Mouse (Mus musculus): ENCODE measurements around the gene Cdk14. TPM values are rescaled to one million over a fixed set of nuclear protein-coding genes. Genes with fewer than 3 reads are reported as not detected.

The Cdk14 gene
- polyA plus RNA-seq, 1 experiment from 2014 or later = 29.9 TPM

DNA sequence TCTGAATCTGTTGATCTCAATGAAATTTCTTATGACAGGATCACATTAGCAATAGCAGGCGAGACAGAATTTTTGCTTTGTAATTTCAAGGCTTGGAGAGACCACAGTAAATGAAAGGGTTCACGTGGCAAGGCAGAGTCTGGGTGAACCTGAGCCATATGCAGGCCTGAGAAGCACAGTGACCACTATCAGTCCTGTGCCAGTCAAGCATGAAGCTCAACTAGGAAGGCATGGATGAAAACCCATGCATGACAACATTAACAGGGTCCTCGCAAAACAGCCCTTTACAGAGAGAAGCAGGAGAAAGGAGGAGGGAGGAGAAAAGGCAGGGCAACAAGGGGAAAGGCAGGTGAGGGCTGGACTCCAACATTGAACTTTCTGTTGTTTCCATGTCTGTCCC lies 311.1 kb downstream of the Cdk14 start:
- no peak overlapping the region for H3K27ac ChIP-seq (replicated peaks; ENCODE audit: low read depth, low read length)
- H3K27me3 ChIP-seq (ENCODE audit: control insufficient read depth, insufficient read depth, low read length) = no peaks in the 10 kb centered on the region
- whole genome bisulfite sequencing = 86% methylated on average over 3 of the region's 3 CpGs
- no peak overlapping the region for H3K9ac ChIP-seq (replicated peaks; ENCODE audit: low read length)
- no peaks in the 10 kb centered on the region for H3K36me3 ChIP-seq (replicated peaks; ENCODE audit: control insufficient read depth, insufficient read depth, low read depth, low read length)
- no peaks in the 10 kb centered on the region for H3K9me3 ChIP-seq (replicated peaks; ENCODE audit: control insufficient read depth, low read length)
- no peak overlapping the region for H3K4me2 ChIP-seq (ENCODE audit: low read depth, low read length)
- no peak overlapping the region for H3K4me3 ChIP-seq (ENCODE audit: low read depth, low read length)
- H3K4me1 ChIP-seq (ENCODE audit: control insufficient read depth, insufficient read depth, low read length) = no peaks in the 10 kb centered on the region
- DNase-seq (ENCODE audit: low spot score) (no peak), ATAC-seq (replicated peaks; ENCODE audit: insufficient number of reproducible peaks, low FRiP score, low TSS enrichment, low read depth) (no peak)

DNA sequence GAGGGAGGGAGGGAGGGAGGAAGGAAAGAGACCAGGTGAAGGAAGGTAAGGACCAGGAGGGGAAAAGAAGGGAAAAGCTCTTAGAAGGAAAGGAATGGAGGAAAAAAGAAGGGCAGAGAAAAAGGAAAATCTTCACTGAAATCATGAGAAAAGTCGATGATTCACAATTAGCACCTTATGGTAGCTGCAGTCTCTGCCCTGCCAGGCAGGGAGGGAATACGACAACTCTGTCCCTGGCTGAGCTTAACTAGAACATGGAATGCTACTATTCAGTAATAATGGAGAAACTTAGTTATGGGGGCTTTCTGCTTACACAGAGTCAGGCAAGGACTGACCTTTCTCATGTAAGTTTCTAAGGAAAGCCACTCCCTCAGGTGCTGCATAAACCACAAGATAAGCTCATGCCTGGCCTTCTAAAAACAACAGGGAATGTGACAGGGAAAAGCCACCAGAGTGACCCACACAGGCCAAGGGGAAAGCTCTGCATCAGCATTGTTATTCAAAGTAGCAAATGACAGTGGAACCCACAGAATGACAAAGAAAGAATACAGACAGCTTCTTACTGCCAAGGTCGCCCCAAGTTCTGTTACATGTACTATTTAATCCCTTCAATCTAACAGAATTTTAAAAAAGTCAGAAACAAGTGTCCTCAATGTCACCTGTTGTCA lies 323.7 kb downstream of the Cdk14 start:
- WGBS = 57% methylated on average over 3 of the region's 3 CpGs

DNA sequence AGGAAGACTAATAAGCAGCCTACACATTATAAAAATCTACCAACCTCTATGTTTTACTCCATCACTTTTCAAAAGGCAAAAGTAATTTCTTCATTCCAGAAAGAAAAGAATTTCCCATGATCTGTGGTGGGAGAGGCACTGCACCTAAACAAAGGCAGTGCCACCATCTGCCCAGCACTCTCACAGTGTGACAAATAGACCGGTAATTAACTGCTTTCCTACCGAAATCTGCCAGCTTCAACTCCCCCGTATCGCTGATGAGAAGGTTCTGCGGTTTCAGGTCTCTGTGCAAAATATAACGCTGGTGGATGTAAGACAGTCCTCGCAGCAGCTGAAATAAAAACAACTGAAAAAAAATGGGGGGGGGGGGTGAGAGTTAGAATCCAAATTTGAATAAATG lies 327.4 kb downstream of the Cdk14 start:
- WGBS = 83% methylated on average over 7 of the region's 7 CpGs
- no peak overlapping the region for H3K4me3 ChIP-seq (ENCODE audit: low read depth, low read length)
- H3K27me3 ChIP-seq (ENCODE audit: control insufficient read depth, insufficient read depth, low read length) = no peaks in the 10 kb centered on the region
- no peak for ATAC-seq (replicated peaks; ENCODE audit: insufficient number of reproducible peaks, low FRiP score, low TSS enrichment, low read depth)
- no peaks in the 10 kb centered on the region for H3K36me3 ChIP-seq (replicated peaks; ENCODE audit: control insufficient read depth, insufficient read depth, low read depth, low read length)
- no peaks in the 10 kb centered on the region for H3K9me3 ChIP-seq (replicated peaks; ENCODE audit: control insufficient read depth, low read length)
- H3K27ac ChIP-seq (replicated peaks; ENCODE audit: low read depth, low read length) = no peak overlapping the region
- no peaks in the 10 kb centered on the region for H3K4me1 ChIP-seq (ENCODE audit: control insufficient read depth, insufficient read depth, low read length)
- DNase-seq (ENCODE audit: low spot score) = no peak
- no peak overlapping the region for H3K4me2 ChIP-seq (ENCODE audit: low read depth, low read length)
- no peak overlapping the region for H3K9ac ChIP-seq (replicated peaks; ENCODE audit: low read length)

More for the DNA sequence above, 323.7 kb downstream of the Cdk14 start:
- no peak overlapping the region for H3K27ac ChIP-seq (replicated peaks; ENCODE audit: low read depth, low read length)
- no peaks in the 10 kb centered on the region for H3K9me3 ChIP-seq (replicated peaks; ENCODE audit: control insufficient read depth, low read length)
- H3K4me1 ChIP-seq (ENCODE audit: control insufficient read depth, insufficient read depth, low read length) = no peaks in the 10 kb centered on the region
- no peak overlapping the region for H3K9ac ChIP-seq (replicated peaks; ENCODE audit: low read length)
- no peak for DNase-seq (ENCODE audit: low spot score)
- no peak for ATAC-seq (replicated peaks; ENCODE audit: insufficient number of reproducible peaks, low FRiP score, low TSS enrichment, low read depth)
- no peak overlapping the region for H3K4me2 ChIP-seq (ENCODE audit: low read depth, low read length)
- H3K36me3 ChIP-seq (replicated peaks; ENCODE audit: control insufficient read depth, insufficient read depth, low read depth, low read length) = no peaks in the 10 kb centered on the region
- H3K4me3 ChIP-seq (ENCODE audit: low read depth, low read length) = no peak overlapping the region
- no peaks in the 10 kb centered on the region for H3K27me3 ChIP-seq (ENCODE audit: control insufficient read depth, insufficient read depth, low read length)

DNA sequence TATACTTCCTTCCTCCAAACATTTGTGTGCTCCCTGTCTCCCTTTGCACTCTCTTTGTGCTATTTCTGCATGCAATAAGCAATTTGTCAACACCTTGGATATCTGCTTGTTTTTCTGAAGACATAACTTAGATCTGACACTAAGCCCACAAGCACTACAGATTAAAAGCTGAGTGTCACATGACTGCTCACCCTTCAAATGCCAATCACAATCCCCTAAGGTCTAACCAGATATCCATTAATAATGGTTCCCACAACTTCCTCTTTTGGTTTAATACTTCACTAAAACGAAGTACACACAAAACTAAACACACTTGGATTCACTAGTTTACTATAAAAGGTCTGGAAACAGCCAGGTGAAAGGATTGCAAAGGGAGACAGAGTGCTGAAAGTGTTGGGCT lies 348.6 kb downstream of the Cdk14 start:
- no peak overlapping the region for H3K4me2 ChIP-seq (ENCODE audit: low read depth, low read length)
- WGBS = 76% methylated on average over 1 of the region's 1 CpGs

DNA sequence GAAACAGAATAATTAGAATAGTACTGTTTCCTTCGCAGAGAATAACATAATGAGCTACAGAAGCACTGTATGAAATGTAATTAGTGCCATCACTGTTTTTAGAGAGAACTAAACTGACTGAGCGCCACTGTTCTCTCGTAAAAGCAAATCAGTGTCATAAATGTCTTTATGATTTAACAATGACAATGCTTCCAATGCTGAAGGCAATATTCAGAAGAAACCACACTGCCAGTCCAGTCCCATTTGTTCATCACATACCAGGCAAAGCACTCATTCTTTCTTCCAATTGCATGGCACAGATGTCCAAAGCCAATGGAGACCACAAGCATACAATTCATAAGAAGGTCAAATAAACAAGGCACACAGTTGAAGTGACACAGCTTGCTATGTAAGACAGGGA lies 355.4 kb downstream of the Cdk14 start:
- Histone ChIP-seq H3K4me3 (ENCODE audit: low read depth, low read length) (no peak overlapping the region), H3K9ac (replicated peaks; ENCODE audit: low read length) (no peak overlapping the region), H3K4me2 (ENCODE audit: low read depth, low read length) (no peak overlapping the region), H3K27ac (replicated peaks; ENCODE audit: low read depth, low read length) (no peak overlapping the region), H3K27me3 (ENCODE audit: control insufficient read depth, insufficient read depth, low read length) (no peaks in the 10 kb centered on the region), H3K4me1 (ENCODE audit: control insufficient read depth, insufficient read depth, low read length) (no peaks in the 10 kb centered on the region), H3K9me3 (replicated peaks; ENCODE audit: control insufficient read depth, low read length) (no peaks in the 10 kb centered on the region), H3K36me3 (replicated peaks; ENCODE audit: control insufficient read depth, insufficient read depth, low read depth, low read length) (no peaks in the 10 kb centered on the region)
- WGBS = 86% methylated on average over 3 of the region's 3 CpGs
- ATAC-seq (replicated peaks; ENCODE audit: insufficient number of reproducible peaks, low FRiP score, low TSS enrichment, low read depth) (no peak), DNase-seq (ENCODE audit: low spot score) (no peak)

More for the DNA sequence above, 348.6 kb downstream of the Cdk14 start:
- Histone ChIP-seq H3K9me3 (replicated peaks; ENCODE audit: control insufficient read depth, low read length) (no peaks in the 10 kb centered on the region), H3K4me1 (ENCODE audit: control insufficient read depth, insufficient read depth, low read length) (no peaks in the 10 kb centered on the region), H3K27ac (replicated peaks; ENCODE audit: low read depth, low read length) (no peak overlapping the region), H3K9ac (replicated peaks; ENCODE audit: low read length) (no peak overlapping the region), H3K27me3 (ENCODE audit: control insufficient read depth, insufficient read depth, low read length) (no peaks in the 10 kb centered on the region), H3K36me3 (replicated peaks; ENCODE audit: control insufficient read depth, insufficient read depth, low read depth, low read length) (no peaks in the 10 kb centered on the region), H3K4me3 (ENCODE audit: low read depth, low read length) (no peak overlapping the region)
- DNase-seq (ENCODE audit: low spot score) = no peak
- no peak for ATAC-seq (replicated peaks; ENCODE audit: insufficient number of reproducible peaks, low FRiP score, low TSS enrichment, low read depth)

DNA sequence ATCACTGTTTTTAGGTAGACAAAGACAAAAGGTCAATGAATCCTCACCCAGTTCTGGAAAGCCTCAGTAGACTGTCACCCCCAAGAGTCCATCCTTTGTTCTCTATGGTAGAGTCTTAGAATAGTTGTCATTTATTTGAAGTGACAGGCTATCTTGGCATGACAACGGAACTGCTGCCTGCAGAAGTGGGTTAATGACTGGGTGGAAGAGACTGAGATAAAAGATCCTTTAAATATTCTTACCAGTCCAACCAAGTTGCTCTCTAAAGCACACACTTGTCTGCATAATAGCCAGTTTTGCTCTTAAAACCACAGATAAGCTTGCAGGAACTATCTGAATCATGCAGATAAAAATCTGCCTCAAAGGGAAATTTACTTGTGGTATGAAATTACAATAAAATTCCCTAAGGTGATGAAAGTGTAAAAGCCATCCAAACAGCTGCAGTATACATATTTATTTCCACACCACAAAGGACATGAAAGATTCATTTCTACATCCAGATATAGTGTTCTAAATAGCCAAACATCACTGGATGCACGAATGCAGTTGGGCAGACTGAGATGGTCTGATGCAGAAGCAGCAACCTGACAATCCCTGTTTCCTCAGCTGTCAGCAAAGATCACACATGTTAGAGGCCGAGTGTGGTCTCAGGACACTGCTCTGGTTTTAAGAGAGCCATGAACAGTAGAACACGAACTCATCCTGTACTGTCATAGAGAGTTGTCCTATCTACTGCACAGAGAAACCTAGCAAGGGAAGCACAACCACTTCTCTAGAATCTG lies 363.8 kb downstream of the Cdk14 start:
- no peaks in the 10 kb centered on the region for H3K9me3 ChIP-seq (replicated peaks; ENCODE audit: control insufficient read depth, low read length)
- no peak overlapping the region for H3K27ac ChIP-seq (replicated peaks; ENCODE audit: low read depth, low read length)
- 67% methylated on average over 4 of the region's 4 CpGs for WGBS
- no peaks in the 10 kb centered on the region for H3K4me1 ChIP-seq (ENCODE audit: control insufficient read depth, insufficient read depth, low read length)
- H3K36me3 ChIP-seq (replicated peaks; ENCODE audit: control insufficient read depth, insufficient read depth, low read depth, low read length) = no peaks in the 10 kb centered on the region
- H3K4me2 ChIP-seq (ENCODE audit: low read depth, low read length) = no peak overlapping the region
- no peak for DNase-seq (ENCODE audit: low spot score)
- ATAC-seq (replicated peaks; ENCODE audit: insufficient number of reproducible peaks, low FRiP score, low TSS enrichment, low read depth) = no peak
- no peak overlapping the region for H3K4me3 ChIP-seq (ENCODE audit: low read depth, low read length)
- H3K27me3 ChIP-seq (ENCODE audit: control insufficient read depth, insufficient read depth, low read length) = no peaks in the 10 kb centered on the region
- H3K9ac ChIP-seq (replicated peaks; ENCODE audit: low read length) = no peak overlapping the region

DNA sequence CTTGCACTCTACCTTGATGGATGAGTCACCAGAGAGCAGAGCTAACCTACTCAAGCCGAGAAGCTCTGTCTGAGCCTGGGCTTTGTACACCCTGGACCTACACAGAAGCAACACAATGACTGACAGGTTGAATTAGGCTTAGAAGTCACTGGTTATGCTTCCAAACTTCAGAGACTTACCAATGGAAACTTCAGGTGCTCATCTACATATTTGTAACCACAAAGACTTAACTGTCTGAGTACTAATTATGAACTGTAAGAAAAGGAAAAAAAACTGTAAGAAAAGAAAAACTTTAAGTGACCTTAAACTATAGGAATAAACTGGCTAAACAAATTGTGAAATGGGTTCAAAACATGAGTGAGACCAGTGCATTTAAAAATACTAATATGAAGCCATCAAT lies 364.6 kb downstream of the Cdk14 start:
- H3K27me3 ChIP-seq (ENCODE audit: control insufficient read depth, insufficient read depth, low read length) = no peaks in the 10 kb centered on the region
- no peak overlapping the region for H3K27ac ChIP-seq (replicated peaks; ENCODE audit: low read depth, low read length)
- no peaks in the 10 kb centered on the region for H3K9me3 ChIP-seq (replicated peaks; ENCODE audit: control insufficient read depth, low read length)
- no peak for DNase-seq (ENCODE audit: low spot score)
- no peak overlapping the region for H3K9ac ChIP-seq (replicated peaks; ENCODE audit: low read length)
- no peaks in the 10 kb centered on the region for H3K36me3 ChIP-seq (replicated peaks; ENCODE audit: control insufficient read depth, insufficient read depth, low read depth, low read length)
- no peak for ATAC-seq (replicated peaks; ENCODE audit: insufficient number of reproducible peaks, low FRiP score, low TSS enrichment, low read depth)
- H3K4me2 ChIP-seq (ENCODE audit: low read depth, low read length) = no peak overlapping the region
- no peaks in the 10 kb centered on the region for H3K4me1 ChIP-seq (ENCODE audit: control insufficient read depth, insufficient read depth, low read length)
- WGBS = 58% methylated on average over 1 of the region's 1 CpGs
- no peak overlapping the region for H3K4me3 ChIP-seq (ENCODE audit: low read depth, low read length)

DNA sequence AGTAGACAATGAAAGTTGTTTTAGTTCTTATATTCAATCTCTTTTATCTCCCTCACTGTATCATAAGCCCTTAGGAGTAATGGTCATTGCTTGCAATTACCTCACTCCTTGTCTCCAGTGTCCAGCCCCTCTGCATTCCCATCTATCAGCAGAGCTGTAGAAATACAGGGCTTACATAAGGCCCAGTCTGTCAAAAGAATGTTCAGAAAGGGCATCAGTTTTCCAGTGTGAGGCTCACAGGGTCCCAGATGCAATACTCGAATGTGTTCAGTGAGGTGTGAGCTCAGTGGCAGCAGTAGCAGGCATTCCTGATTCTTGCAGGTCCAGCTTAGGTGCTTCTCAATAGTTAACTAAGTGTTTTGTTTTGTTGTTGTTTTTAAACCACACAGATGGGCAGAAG lies 365.8 kb downstream of the Cdk14 start:
- DNase-seq (ENCODE audit: low spot score) (no peak), ATAC-seq (replicated peaks; ENCODE audit: insufficient number of reproducible peaks, low FRiP score, low TSS enrichment, low read depth) (no peak)
- WGBS = 47% methylated on average over 1 of the region's 1 CpGs
- Histone ChIP-seq H3K9me3 (replicated peaks; ENCODE audit: control insufficient read depth, low read length) (no peaks in the 10 kb centered on the region), H3K9ac (replicated peaks; ENCODE audit: low read length) (no peak overlapping the region), H3K36me3 (replicated peaks; ENCODE audit: control insufficient read depth, insufficient read depth, low read depth, low read length) (no peaks in the 10 kb centered on the region), H3K4me3 (ENCODE audit: low read depth, low read length) (no peak overlapping the region), H3K4me1 (ENCODE audit: control insufficient read depth, insufficient read depth, low read length) (no peaks in the 10 kb centered on the region), H3K4me2 (ENCODE audit: low read depth, low read length) (no peak overlapping the region), H3K27me3 (ENCODE audit: control insufficient read depth, insufficient read depth, low read length) (no peaks in the 10 kb centered on the region), H3K27ac (replicated peaks; ENCODE audit: low read depth, low read length) (no peak overlapping the region)

Measured in embryonic facial prominence, embryonic 11.5 days (tissue).